Mouse (Mus musculus) limb, embryonic 11.5 days (tissue): Measurements from ENCODE around the gene Ccdc155. TPM values are rescaled to one million over a fixed set of nuclear protein-coding genes. Genes with fewer than 3 reads are reported as not detected.

Source experiments
- ATAC-seq: fragments of 200-750 bp; cut with Nextera tagmentation; 2 replicates; pipeline ENCODE4 v1.8.0; 2017; ENCODE audit warnings: low read depth; ENCODE audit not compliant: insufficient number of reproducible peaks, low FRiP score, low TSS enrichment
- DNase-seq: peaks from one replicate; pipeline ENCODE4 v3.0.0-alpha.2; 2015; ENCODE audit warnings: low spot score
- H3K27ac ChIP-seq: fragments of 300-500 bp; sonication (generic); replicated peaks from 2 replicates; pipeline ENCODE4 v1.5.1; 2014; ENCODE audit warnings: low read depth, mild to moderate bottlenecking, low read length
- H3K27me3 ChIP-seq: fragments of 300-500 bp; sonication (generic); 2 replicates; pipeline ENCODE4 v1.6.1; 2014; ENCODE audit warnings: mild to moderate bottlenecking, low read length, mixed read lengths; ENCODE audit not compliant: control insufficient read depth, insufficient read depth
- H3K36me3 ChIP-seq: fragments of 300-500 bp; sonication (generic); 2 replicates; pipeline ENCODE4 v1.6.1; 2014; ENCODE audit warnings: mild to moderate bottlenecking, low read length, moderate library complexity, mixed read lengths; ENCODE audit not compliant: control insufficient read depth, insufficient read depth
- H3K4me1 ChIP-seq: fragments of 300-500 bp; sonication (generic); 2 replicates; pipeline ENCODE4 v1.6.1; 2014; ENCODE audit warnings: low read length, mixed read lengths; ENCODE audit not compliant: control insufficient read depth, insufficient read depth
- H3K4me2 ChIP-seq: fragments of 300-500 bp; sonication (generic); 2 replicates; pipeline ENCODE4 v1.6.1; 2014; ENCODE audit warnings: low read depth, mild to moderate bottlenecking, moderate library complexity; ENCODE audit not compliant: severe bottlenecking
- H3K4me3 ChIP-seq: fragments of 300-500 bp; sonication (generic); 2 replicates; pipeline ENCODE4 v1.5.1; 2014; ENCODE audit warnings: low read depth, low read length
- H3K9ac ChIP-seq: fragments of 300-500 bp; sonication (generic); 2 replicates; pipeline ENCODE4 v1.6.1; 2014; ENCODE audit warnings: mild to moderate bottlenecking, low read length
- H3K9me3 ChIP-seq: fragments of 300-500 bp; sonication (generic); 2 replicates; pipeline ENCODE4 v1.6.1; 2016; ENCODE audit warnings: low read length; ENCODE audit not compliant: control insufficient read depth
- WGBS: fragments of 180-500 bp; shearing (Covaris S2); extraction: QIAGEN DNeasy Blood & Tissue Kit; methylation state at CpG from one replicate; pipeline ENCODE4 v1.1.7; 2014; 5-methylcytosine and 5-hydroxymethylcytosine counted together
- polyA plus RNA-seq: library from polyadenylated mRNA; unstranded; fragments of >200 nt; fragmentation: Nextera tagmentation; extraction: Ambion mirVana; gene quantifications from 2 replicates; pipeline ENCODE4 v1.2.1, GENCODE M21; 2014

Ccdc155 gene
- polyA plus RNA-seq, 1 experiment from 2014 or later, result 0.41 TPM

GRCm38 (mm10) chr7:45191803-45192363 lies 12.8 kb downstream of the Ccdc155 start:
- no peaks in the 10 kb centered on the region; the same call in 1 of the 2 replicates for H3K9me3 ChIP-seq
- H3K4me2 ChIP-seq, result no peak overlapping the region
- H3K27ac ChIP-seq, result 0 out of 2 replicates have a peak overlapping the region, but pooled peaks have one; percentile 56
- ATAC-seq (peak; percentile 77), DNase-seq (peak; percentile 80)
- 6% methylated on average over 8 of the region's 8 CpGs for WGBS
- peaks cover 9% of the 10 kb centered on the region for H3K27me3 ChIP-seq
- peaks cover 18% of the 10 kb centered on the region for H3K4me1 ChIP-seq
- H3K9ac ChIP-seq, result peak overlapping the region; percentile 27; the same call in 1 of the 2 replicates
- no peak overlapping the region for H3K4me3 ChIP-seq
- no peaks in the 10 kb centered on the region for H3K36me3 ChIP-seq

- no peaks in the 10 kb centered on the region for H3K36me3 ChIP-seq
- no peak overlapping the region for H3K27ac ChIP-seq
- no peaks in the 10 kb centered on the region; the same call in 1 of the 2 replicates for H3K9me3 ChIP-seq
- H3K4me1 ChIP-seq, result peaks cover 18% of the 10 kb centered on the region
- H3K9ac ChIP-seq, result no peak overlapping the region
- ATAC-seq (no peak), DNase-seq (no peak)
- peaks cover 9% of the 10 kb centered on the region for H3K27me3 ChIP-seq
- no peak overlapping the region for H3K4me3 ChIP-seq
- WGBS, result 67% methylated on average over 2 of the region's 2 CpGs
- H3K4me2 ChIP-seq, result no peak overlapping the region
Measured at GRCm38 (mm10) chr7:45191161-45191560, 13.5 kb downstream of the Ccdc155 start.

- 92% methylated on average over 6 of the region's 6 CpGs for WGBS
- peaks cover 19% of the 10 kb centered on the region for H3K4me1 ChIP-seq
Measured at GRCm38 (mm10) chr7:45190186-45190585, 14.5 kb downstream of the Ccdc155 start.

GRCm38 (mm10) chr7:45189600-45189999 lies 15.1 kb downstream of the Ccdc155 start:
- no peak overlapping the region for H3K4me3 ChIP-seq
- no peak overlapping the region for H3K9ac ChIP-seq
- H3K36me3 ChIP-seq, result no peaks in the 10 kb centered on the region
- peaks cover 16% of the 10 kb centered on the region for H3K4me1 ChIP-seq
- peaks cover 18% of the 10 kb centered on the region for H3K27me3 ChIP-seq
- DNase-seq, result no peak
- ATAC-seq, result no peak
- no peak overlapping the region for H3K27ac ChIP-seq
- no peaks in the 10 kb centered on the region for H3K9me3 ChIP-seq
- WGBS, result 49% methylated on average over 16 of the region's 16 CpGs
- H3K4me2 ChIP-seq, result no peak overlapping the region

More at GRCm38 (mm10) chr7:45190186-45190585, 14.5 kb downstream of the Ccdc155 start:
- no peak overlapping the region for H3K4me3 ChIP-seq
- ATAC-seq (no peak), DNase-seq (no peak)
- no peaks in the 10 kb centered on the region for H3K36me3 ChIP-seq
- H3K27me3 ChIP-seq, result peaks cover 13% of the 10 kb centered on the region
- no peak overlapping the region for H3K4me2 ChIP-seq
- H3K9me3 ChIP-seq, result no peaks in the 10 kb centered on the region; the same call in 1 of the 2 replicates
- no peak overlapping the region for H3K9ac ChIP-seq
- H3K27ac ChIP-seq, result no peak overlapping the region

- DNase-seq (no peak), ATAC-seq (no peak)
- H3K36me3 ChIP-seq, result no peaks in the 10 kb centered on the region
- H3K9ac ChIP-seq, result no peak overlapping the region
- H3K27me3 ChIP-seq, result peaks cover 52% of the 10 kb centered on the region
- 54% methylated on average over 7 of the region's 7 CpGs for WGBS
- no peaks in the 10 kb centered on the region for H3K9me3 ChIP-seq
- H3K4me3 ChIP-seq, result no peak overlapping the region
- peaks cover 13% of the 10 kb centered on the region; the same call in 1 of the 2 replicates for H3K4me1 ChIP-seq
- no peak overlapping the region for H3K4me2 ChIP-seq
- H3K27ac ChIP-seq, result no peak overlapping the region
Measured at GRCm38 (mm10) chr7:45185921-45186320, 18.8 kb downstream of the Ccdc155 start.

GRCm38 (mm10) chr7:45183672-45184071 lies 21.0 kb downstream of the Ccdc155 start:
- Histone ChIP-seq H3K4me1 (peaks cover 15% of the 10 kb centered on the region; the same call in 1 of the 2 replicates), H3K9ac (no peak overlapping the region), H3K9me3 (no peaks in the 10 kb centered on the region), H3K27me3 (peaks cover 65% of the 10 kb centered on the region), H3K4me2 (no peak overlapping the region), H3K4me3 (no peak overlapping the region), H3K27ac (no peak overlapping the region), H3K36me3 (no peaks in the 10 kb centered on the region)
- DNase-seq (no peak), ATAC-seq (no peak)
- 60% methylated on average over 7 of the region's 7 CpGs for WGBS

- no peak overlapping the region for H3K9ac ChIP-seq
- 14% methylated on average over 11 of the region's 11 CpGs for WGBS
- peaks cover 15% of the 10 kb centered on the region; the same call in 1 of the 2 replicates for H3K4me1 ChIP-seq
- H3K9me3 ChIP-seq, result no peaks in the 10 kb centered on the region
- ATAC-seq (peak; percentile 36; the same call in 1 of the 2 replicates), DNase-seq (no peak)
- H3K36me3 ChIP-seq, result no peaks in the 10 kb centered on the region
- H3K27me3 ChIP-seq, result peaks cover 76% of the 10 kb centered on the region
- H3K27ac ChIP-seq, result no peak overlapping the region
- peak overlapping the region; percentile 21; the same call in 1 of the 2 replicates for H3K4me3 ChIP-seq
- H3K4me2 ChIP-seq, result peak overlapping the region; percentile 48
Measured at GRCm38 (mm10) chr7:45182606-45183005, 22.1 kb downstream of the Ccdc155 start.

- Histone ChIP-seq H3K36me3 (no peaks in the 10 kb centered on the region), H3K9me3 (no peaks in the 10 kb centered on the region), H3K4me2 (peak overlapping the region; percentile 48), H3K4me1 (peaks cover 15% of the 10 kb centered on the region; the same call in 1 of the 2 replicates), H3K9ac (no peak overlapping the region), H3K4me3 (peak overlapping the region; percentile 21; the same call in 1 of the 2 replicates), H3K27me3 (peaks cover 80% of the 10 kb centered on the region), H3K27ac (no peak overlapping the region)
- WGBS, result under 1% methylated on average over 34 of the region's 34 CpGs
- peak; percentile 79 for ATAC-seq
- DNase-seq, result peak; percentile 93
Measured at GRCm38 (mm10) chr7:45182199-45182601, 22.5 kb downstream of the Ccdc155 start.
